Mouse (Mus musculus) brain, embryonic 14.5 days (tissue): ENCODE measurements around the gene Pcna. TPM values are rescaled to one million over a fixed set of nuclear protein-coding genes. Genes with fewer than 3 reads are reported as not detected.
"Not testable (repeated sequence)": the region's sequence is repeated elsewhere in the genome, so short reads cannot be mapped to it uniquely, and the experiment has no call there.

ENCODE experiments used
- DNase-seq: peaks from one replicate; pipeline ENCODE4 v3.0.0-alpha.2; 2011; ENCODE audit warnings: low read depth
- CTCF ChIP-seq: fragments of 200-500 bp; IDR thresholded peaks from 2 replicates; pipeline ENCODE4 v1.5.1; 2012; ENCODE audit warnings: inconsistent platforms, mild to moderate bottlenecking, moderate library complexity, borderline replicate concordance; ENCODE audit not compliant: insufficient read depth, insufficient read length; ENCODE audit errors: extremely low read depth
- POLR2A ChIP-seq: fragments of 200-500 bp; IDR thresholded peaks from 2 replicates; pipeline ENCODE4 v1.6.1; 2012; ENCODE audit warnings: mild to moderate bottlenecking, inconsistent platforms, borderline replicate concordance; ENCODE audit not compliant: poor library complexity, insufficient read depth, insufficient read length, severe bottlenecking; ENCODE audit errors: extremely low read depth
- polyA plus RNA-seq: library from polyadenylated mRNA; depleted of rRNA; stranded (reverse); fragments of >200 nt; gene quantifications from 2 replicates; pipeline ENCODE4 v1.2.3, GENCODE M21; 2012; rRNA removed

The Pcna gene
- polyA plus RNA-seq = 158 and 255 TPM in 2 replicates

DNA sequence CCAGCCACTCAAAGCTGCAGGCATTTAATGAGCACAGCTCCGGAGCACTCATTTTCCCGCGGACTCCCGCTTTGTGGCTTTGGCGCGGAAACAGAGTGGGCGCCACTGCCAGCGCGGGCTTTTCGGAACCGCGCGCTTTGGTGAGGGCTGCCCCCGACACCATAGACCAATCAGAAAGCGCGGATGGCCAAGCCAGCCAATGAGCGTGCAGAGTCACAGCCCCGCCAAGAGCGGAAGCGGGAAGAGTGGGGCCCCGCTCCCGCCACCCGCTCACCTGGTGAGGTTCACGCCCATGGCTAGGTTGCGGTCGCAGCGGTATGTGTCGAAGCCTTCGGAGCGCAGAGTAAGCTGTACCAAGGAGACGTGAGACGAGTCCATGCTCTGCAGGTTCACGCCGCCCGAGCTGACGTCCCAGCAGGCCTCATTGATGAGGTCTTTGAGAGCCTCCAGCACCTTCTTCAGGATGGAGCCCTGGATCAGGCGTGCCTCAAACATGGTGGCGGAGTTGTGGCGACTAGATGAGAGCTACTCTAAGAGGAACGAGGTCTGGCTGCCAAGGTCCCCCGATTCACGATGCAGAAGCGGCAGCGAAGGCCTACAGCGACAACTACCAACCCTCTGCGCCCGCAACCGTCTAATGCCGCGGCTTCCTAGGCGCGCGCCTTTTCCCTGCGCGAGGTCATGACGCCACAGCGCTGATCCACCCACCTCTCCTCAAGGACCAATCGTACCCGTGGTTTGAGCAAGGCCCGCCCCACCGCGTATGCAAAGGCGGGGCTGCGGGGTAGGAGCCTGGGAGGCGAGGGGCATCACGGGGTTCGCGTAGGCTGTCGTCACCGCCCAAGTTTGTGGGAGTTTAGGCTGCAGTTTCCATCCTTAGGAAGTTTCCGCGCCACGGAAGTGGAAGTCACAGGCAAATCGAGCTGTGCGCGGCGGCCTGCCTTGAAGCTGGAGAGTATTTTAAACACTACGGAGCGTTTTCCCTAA lies at the start of gene Pcna:
Gene Pcna (minus strand): TSS at position 773 of the 987 bp plus-strand sequence.
- TF ChIP-seq CTCF (no peak), POLR2A (peak; percentile 66; the same call in 1 of the 2 replicates)
- peak; percentile 99 for DNase-seq

GRCm38 (mm10) chr2:132301436-132301835 lies 48.3 kb upstream of the Pcna start:
- TF ChIP-seq CTCF (no peak), POLR2A (no peak)

DNA sequence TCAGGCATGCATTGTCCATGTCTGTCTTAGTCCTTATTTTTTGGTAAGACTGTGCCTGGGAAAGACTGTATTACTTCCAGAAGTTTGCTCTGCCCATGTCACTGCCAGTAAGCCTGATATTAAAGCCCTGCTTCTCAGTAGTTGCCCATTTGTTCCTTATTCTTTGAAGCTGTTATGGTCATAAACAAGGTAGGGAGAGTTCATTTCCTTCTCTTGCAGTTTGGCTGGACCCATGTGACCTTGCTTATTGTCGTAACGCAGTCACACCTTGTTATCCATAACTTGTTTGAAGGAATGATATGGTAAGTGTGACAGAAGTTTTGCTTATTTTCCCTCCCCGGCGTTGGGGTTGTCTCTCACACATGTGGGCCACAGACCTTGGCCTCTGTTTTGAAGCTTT lies 45.1 kb upstream of the Pcna start:
- DNase-seq = no peak
- TF ChIP-seq CTCF = no peak
- no peak for TF ChIP-seq POLR2A

More at GRCm38 (mm10) chr2:132301436-132301835, 48.3 kb upstream of the Pcna start:
- no peak for DNase-seq

DNA sequence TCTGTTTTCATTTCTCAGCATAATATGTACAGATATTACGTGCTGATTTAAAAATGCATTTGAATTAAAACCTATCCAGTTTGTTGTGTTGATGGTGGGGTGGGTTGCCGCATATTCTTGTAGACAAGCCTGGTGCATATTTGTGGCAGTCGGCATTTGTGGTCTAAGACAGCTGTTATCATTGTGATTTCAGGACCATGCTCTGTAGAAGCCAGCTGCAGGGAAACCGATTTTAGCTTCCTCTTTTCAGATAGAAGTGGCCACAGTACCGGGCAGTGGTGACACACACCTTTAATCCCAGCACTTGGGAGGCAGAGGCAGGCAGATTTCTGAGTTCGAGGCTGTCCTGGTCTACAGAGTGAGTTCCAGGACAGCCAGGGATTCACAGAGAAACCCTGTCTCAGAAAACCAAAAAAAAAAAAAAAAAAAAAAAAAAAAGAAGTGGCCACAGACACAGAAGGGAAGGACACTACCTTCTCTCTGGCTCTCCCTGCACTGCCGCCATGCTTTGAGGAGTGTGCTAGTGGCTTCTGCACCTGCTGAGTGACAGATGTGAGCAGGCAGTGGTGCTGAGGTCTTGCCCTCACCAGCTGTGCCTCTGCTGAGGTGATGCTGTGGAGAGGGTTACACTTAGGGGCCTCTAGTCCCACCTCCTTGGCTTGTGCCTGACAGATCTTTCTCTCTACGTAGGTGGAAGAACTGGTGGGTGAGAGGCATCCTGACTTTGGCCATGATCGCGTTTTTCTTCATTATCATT lies 40.8 kb upstream of the Pcna start:
- no peak for TF ChIP-seq POLR2A
- DNase-seq = no peak

DNA sequence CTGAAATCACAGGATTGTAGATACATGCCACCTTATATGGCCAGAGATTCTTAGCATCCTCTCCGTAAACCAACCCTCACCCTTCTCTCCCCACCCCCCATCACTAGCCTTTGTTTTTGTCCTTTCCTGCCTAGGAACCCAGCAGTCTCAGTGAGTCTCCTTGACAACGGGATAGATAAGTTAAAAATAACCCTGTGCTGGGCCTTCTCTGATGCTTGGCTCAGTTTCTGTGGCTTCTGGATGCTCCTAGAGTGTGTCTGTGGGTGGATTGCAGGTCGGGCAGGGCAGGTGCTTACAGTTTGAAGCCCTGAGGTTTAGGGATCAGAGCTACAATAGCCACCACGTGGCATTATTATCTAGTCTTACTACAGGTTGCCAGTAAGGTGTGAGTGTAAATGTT lies 39.0 kb upstream of the Pcna start:
- peak; percentile 61 for DNase-seq
- TF ChIP-seq CTCF (no peak), POLR2A (no peak)

DNA sequence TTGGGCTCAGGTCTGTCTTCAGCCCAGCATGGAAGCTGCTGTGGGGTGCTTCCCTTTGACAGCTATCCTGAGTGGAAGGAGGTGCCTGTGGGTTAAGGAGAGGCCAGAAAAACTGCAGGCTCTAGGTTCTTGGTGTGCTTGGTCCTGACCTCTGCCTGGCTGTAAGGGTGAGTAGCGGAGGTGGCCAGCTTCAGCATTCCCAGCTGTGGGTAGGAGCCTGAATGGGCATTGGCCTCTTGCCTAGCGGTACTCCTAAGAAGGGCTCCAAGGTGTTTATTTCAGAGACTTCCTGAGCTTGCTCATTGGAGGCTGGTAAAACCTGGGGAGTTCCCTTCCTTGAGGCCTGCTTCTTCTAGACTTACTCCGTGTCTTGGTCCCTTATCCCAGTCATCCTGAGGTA lies 38.2 kb upstream of the Pcna start:
- no peak for DNase-seq
- TF ChIP-seq CTCF (no peak), POLR2A (no peak)

- DNase-seq = no peak
- TF ChIP-seq CTCF (no peak), POLR2A (no peak)
Measured at GRCm38 (mm10) chr2:132290808-132291207, 37.7 kb upstream of the Pcna start.

DNA sequence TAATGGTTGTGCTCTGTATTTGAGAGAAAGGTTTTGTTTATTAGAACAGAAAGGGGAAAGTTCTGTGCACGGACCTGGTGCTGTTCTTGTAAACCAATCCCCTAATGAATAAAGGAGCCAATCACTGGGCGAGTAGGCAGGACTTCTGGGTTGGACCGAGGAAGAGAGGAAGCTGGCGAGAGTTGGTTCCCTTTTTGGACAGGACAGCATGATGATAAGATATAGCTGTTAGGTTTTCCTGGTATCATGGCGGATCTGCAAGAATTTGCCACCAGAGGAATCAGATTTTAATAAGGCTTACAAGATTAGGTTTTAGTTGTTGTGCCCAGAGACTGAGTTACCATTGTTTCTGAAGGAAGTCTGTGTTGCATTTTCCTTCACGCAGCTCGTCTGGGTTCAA lies 36.1 kb upstream of the Pcna start:
- not testable (repeated sequence) for DNase-seq

DNA sequence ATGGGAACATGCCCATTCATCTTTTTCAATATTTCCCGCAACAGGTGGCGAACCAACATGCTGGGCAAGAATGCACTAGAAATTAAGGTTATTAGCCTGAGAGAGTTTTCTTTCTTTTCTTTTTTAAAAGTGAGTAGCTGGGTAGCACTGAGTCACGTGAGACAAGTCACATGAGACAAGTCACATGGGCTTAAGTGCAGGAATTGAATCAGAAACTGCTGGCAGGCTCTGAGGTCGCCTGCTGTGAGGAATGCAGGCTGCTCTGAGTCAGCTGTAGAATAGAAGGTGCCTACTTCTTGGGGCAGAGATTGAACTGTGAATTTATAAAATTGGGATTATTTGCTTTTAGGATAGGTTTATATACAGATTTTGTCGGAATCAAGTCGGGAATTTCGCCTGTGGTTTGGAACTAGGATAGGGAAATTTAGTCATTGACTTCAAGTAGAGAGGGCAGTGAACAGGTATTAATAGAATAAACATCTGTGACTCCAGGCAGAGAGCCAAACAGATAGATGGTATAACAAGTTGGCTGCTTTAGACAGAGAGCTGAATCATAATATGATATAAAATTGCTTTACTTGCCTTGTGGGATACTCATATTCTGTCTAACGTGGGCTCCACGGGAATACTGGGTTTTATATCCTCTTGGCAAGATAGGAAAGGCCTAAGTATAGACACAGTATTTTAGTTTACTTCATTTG lies 33.4 kb upstream of the Pcna start:
- no peak for DNase-seq
- TF ChIP-seq POLR2A (no peak), CTCF (no peak)

- DNase-seq = not testable (repeated sequence)
Measured at GRCm38 (mm10) chr2:132285722-132286121, 32.6 kb upstream of the Pcna start.

DNA sequence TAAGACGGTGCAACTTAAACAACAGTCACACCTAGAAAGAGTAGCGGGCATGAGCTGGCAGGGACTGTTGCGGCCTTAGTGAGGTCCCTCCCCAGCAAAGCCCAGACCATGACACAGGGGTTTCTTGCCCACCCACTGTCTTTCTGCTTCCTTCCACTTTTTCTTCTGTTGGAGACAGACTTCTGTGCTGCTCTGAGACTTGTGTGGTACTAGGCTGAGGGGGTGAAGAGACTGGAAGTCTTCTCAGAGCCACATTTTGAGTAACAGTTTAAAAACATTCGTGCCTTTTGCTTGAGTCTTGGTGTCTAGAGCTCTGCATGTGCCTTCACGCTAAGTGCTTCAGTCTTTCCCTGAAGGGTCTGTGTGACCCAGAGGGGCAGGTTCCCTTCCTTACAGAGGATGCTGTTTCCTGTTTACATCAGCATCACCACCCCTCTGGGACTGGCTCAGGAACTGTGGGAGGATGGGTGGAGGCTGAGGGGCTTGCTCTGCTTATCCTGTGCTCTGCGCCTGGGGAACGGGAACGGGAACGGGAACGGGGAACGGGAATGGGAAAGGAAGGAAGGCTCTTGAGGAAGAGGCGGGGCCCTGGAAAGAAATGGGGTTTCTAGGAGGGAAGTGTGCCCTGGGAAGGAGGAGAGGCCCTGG lies 31.5 kb upstream of the Pcna start:
- no peak for DNase-seq
- TF ChIP-seq CTCF = no peak
- no peak for TF ChIP-seq POLR2A
